In the genomic region with DNA sequence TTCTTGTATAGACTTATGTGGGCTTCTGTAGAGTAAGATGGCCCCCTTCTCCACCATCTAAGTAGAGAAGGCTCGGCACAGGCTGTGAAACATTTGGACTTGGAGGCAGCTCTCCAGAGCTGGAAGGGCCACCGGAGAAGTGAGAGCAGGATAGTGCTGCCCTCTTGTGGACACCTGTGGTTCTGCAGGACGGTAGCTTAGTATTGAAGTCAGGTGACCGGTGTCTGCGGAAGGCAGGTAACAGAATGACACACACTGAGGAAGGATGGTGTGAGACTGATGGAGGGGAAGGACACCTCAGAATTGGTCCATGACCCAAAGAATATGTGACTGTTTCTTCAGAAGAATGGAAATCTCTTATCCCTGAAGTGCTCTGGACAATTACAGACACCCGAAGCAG, we compare ENCODE assay signal across 8 mouse cellular contexts. TPM values are rescaled to one million over a fixed set of nuclear protein-coding genes. Genes with fewer than 3 reads are reported as not detected.
DNase-seq lines count a peak whose midpoint lies in the region; ATAC-seq and TF ChIP-seq lines count a peak whose summit lies in the region.

No protein-coding gene starts in this region.

- no peaks in the 10 kb centered on the region for H3K9me3 ChIP-seq in embryonic facial prominence, embryonic 11.5 days (replicated peaks; ENCODE audit: control insufficient read depth, low read length)

- peak; percentile 83 for TF ChIP-seq CTCF in bone marrow, adult 2 months (IDR thresholded peaks at IDR 0.05; ENCODE audit: control insufficient read depth, insufficient read depth, low read length)

- no peak overlapping the region for H3K4me3 ChIP-seq in bone marrow, adult 2 months (replicated peaks; ENCODE audit: control insufficient read depth, low read depth, low read length)
- H3K4me3 ChIP-seq in embryonic facial prominence, embryonic 11.5 days (ENCODE audit: low read depth, low read length), result no peak overlapping the region

- no peak overlapping the region for H3K27ac ChIP-seq in bone marrow, adult 2 months (ENCODE audit: control insufficient read depth, insufficient read depth, low read depth, low read length, poor library complexity)
- no peak overlapping the region for H3K27ac ChIP-seq in embryonic facial prominence, embryonic 11.5 days (replicated peaks; ENCODE audit: low read depth, low read length)

- 37% methylated on average over 6 of the region's 6 CpGs for WGBS in bone marrow, adult 2 months
- 33% methylated on average over 6 of the region's 6 CpGs for WGBS in embryonic facial prominence, embryonic 11.5 days

- ATAC-seq in embryonic facial prominence, embryonic 11.5 days (replicated peaks; ENCODE audit: insufficient number of reproducible peaks, low FRiP score, low TSS enrichment, low read depth), result no peak
- ATAC-seq in megakaryocyte progenitor cell, adult 5-6 weeks (replicated peaks; ENCODE audit: poor library complexity), result peak; percentile 81

- no peak for TF ChIP-seq POLR2A in bone marrow, adult 2 months (IDR thresholded peaks at IDR 0.05; ENCODE audit: borderline replicate concordance, control insufficient read depth, low read depth, low read length)

- peak; percentile 89 for DNase-seq in heart, adult 11 months
- DNase-seq in heart, postnatal 25 days (ENCODE audit: low spot score), result no peak
- peak; percentile 29 for DNase-seq in A20 (ENCODE audit: low read depth, low spot score)
- DNase-seq in embryonic facial prominence, embryonic 11.5 days (ENCODE audit: low spot score), result peak; percentile 82
- peak; percentile 68 for DNase-seq in kidney, postnatal 14 days
- DNase-seq in testis, postnatal 10 days (ENCODE audit: low spot score), result peak; percentile 72

- no peak overlapping the region for H3K4me2 ChIP-seq in embryonic facial prominence, embryonic 11.5 days (ENCODE audit: low read depth, low read length)

- no peak overlapping the region for H3K9ac ChIP-seq in embryonic facial prominence, embryonic 11.5 days (replicated peaks; ENCODE audit: low read length)

- no peaks in the 10 kb centered on the region for H3K36me3 ChIP-seq in embryonic facial prominence, embryonic 11.5 days (replicated peaks; ENCODE audit: control insufficient read depth, insufficient read depth, low read depth, low read length)

- H3K27me3 ChIP-seq in embryonic facial prominence, embryonic 11.5 days (ENCODE audit: control insufficient read depth, insufficient read depth, low read length), result peaks cover 13% of the 10 kb centered on the region

- H3K4me1 ChIP-seq in bone marrow, adult 2 months (ENCODE audit: control insufficient read depth, insufficient read depth, low read length), result no peaks in the 10 kb centered on the region
- H3K4me1 ChIP-seq in embryonic facial prominence, embryonic 11.5 days (ENCODE audit: control insufficient read depth, insufficient read depth, low read length), result peaks cover 2% of the 10 kb centered on the region; the same call in 1 of the 2 replicates

- intact Hi-C loops in heart, postnatal 25 days (cut with DNase I), result no loop called here

RNA-seq across cellular contexts. Expression of gene Lmx1a, which starts 19.2 kb away (rescaled TPM):
- not detected for total RNA-seq in heart, postnatal 25 days (2021)
- polyA plus RNA-seq in bone marrow, adult 2 months (2011; ENCODE audit: insufficient read depth, insufficient read length, low replicate concordance, missing spikeins), result not detected in 2 replicates
- polyA plus RNA-seq in embryonic facial prominence, embryonic 11.5 days (2014; fragmentation: Nextera tagmentation; extraction: Ambion mirVana), result 2.6 and 2.9 TPM in 2 replicates
- total RNA-seq in megakaryocyte progenitor cell, adult 5-6 weeks (2015), result not detected in 2 replicates
- not detected in 2 replicates for total RNA-seq in megakaryocyte progenitor cell, adult 5-6 weeks (2017)
